Mouse (Mus musculus) ES-Bruce4 (cell line): ENCODE data around the gene Islr. TPM values are rescaled to one million over a fixed set of nuclear protein-coding genes. Genes with fewer than 3 reads are reported as not detected.

Experiments
- H3K27ac ChIP-seq: 2 replicates; pipeline ENCODE4 v1.5.1; 2012; ENCODE audit warnings: low read length, inconsistent platforms; ENCODE audit not compliant: insufficient read depth
- H3K27me3 ChIP-seq: 2 replicates; pipeline ENCODE4 v1.6.1; 2012; ENCODE audit warnings: mild to moderate bottlenecking, low read length, inconsistent platforms; ENCODE audit not compliant: control insufficient read depth, poor library complexity, insufficient read depth, severe bottlenecking
- H3K36me3 ChIP-seq: 2 replicates; pipeline ENCODE4 v1.6.1; 2012; ENCODE audit warnings: inconsistent platforms, mild to moderate bottlenecking, low read length, moderate library complexity; ENCODE audit not compliant: control insufficient read depth, poor library complexity, insufficient read depth, severe bottlenecking
- H3K4me1 ChIP-seq: one replicate; pipeline ENCODE4 v1.8.1; 2011; ENCODE audit warnings: low read length; ENCODE audit not compliant: control insufficient read depth, insufficient read depth
- H3K4me3 ChIP-seq: 2 replicates; pipeline ENCODE4 v1.5.1; 2011; ENCODE audit warnings: low read depth, mild to moderate bottlenecking, low read length
- H3K9ac ChIP-seq: 2 replicates; pipeline ENCODE4 v1.6.1; 2012; ENCODE audit warnings: low read depth, mild to moderate bottlenecking, inconsistent platforms; ENCODE audit not compliant: poor library complexity, severe bottlenecking
- H3K9me3 ChIP-seq: replicated peaks from 2 replicates; pipeline ENCODE4 v1.6.1; 2012; ENCODE audit warnings: mild to moderate bottlenecking, low read length, inconsistent platforms; ENCODE audit not compliant: control insufficient read depth, poor library complexity, insufficient read depth, severe bottlenecking
- CTCF ChIP-seq: IDR thresholded peaks from one replicate; pipeline ENCODE4 v1.8.1; 2011; ENCODE audit warnings: low read depth, low read length
- EP300 ChIP-seq: IDR thresholded peaks from 2 replicates; pipeline ENCODE4 v1.6.1; 2011; ENCODE audit warnings: low read depth, low read length; ENCODE audit not compliant: insufficient read depth
- POLR2A ChIP-seq: IDR thresholded peaks from one replicate; pipeline ENCODE4 v1.8.1; 2011; ENCODE audit warnings: low read length; ENCODE audit not compliant: insufficient read depth
- polyA plus RNA-seq: library from polyadenylated mRNA; stranded (reverse); fragments of >200 nt; gene quantifications from 2 replicates; pipeline ENCODE4 v1.2.4, GENCODE M21; 2011; ENCODE audit warnings: low read depth; ENCODE audit not compliant: missing spikeins, insufficient read depth, insufficient read length

Islr gene
- polyA plus RNA-seq, 1 experiment = not detected

- no peak overlapping the region for H3K27ac ChIP-seq
These were observed 29.3 kb downstream of the Islr start for GRCm38 (mm10) chr9:58174818-58175251.

GRCm38 (mm10) chr9:58172863-58173262, 31.2 kb downstream of the Islr start:
- no peak overlapping the region for H3K27ac ChIP-seq
- no peak overlapping the region for H3K4me3 ChIP-seq
- no peak overlapping the region for H3K9ac ChIP-seq
- no peaks in the 10 kb centered on the region for H3K4me1 ChIP-seq
- TF ChIP-seq CTCF (no peak), POLR2A (no peak), EP300 (no peak)
- H3K27me3 ChIP-seq = no peaks in the 10 kb centered on the region; the same call in 1 of the 2 replicates
- H3K36me3 ChIP-seq = no peaks in the 10 kb centered on the region
- H3K9me3 ChIP-seq = no peaks in the 10 kb centered on the region

More at GRCm38 (mm10) chr9:58174818-58175251, 29.3 kb downstream of the Islr start:
- Histone ChIP-seq H3K36me3 (no peaks in the 10 kb centered on the region), H3K9me3 (no peaks in the 10 kb centered on the region), H3K4me1 (no peaks in the 10 kb centered on the region), H3K27me3 (no peaks in the 10 kb centered on the region; the same call in 1 of the 2 replicates), H3K4me3 (no peak overlapping the region), H3K9ac (no peak overlapping the region)
- TF ChIP-seq POLR2A (no peak), CTCF (no peak), EP300 (no peak)

GRCm38 (mm10) chr9:58169426-58169825, 34.7 kb downstream of the Islr start:
- Histone ChIP-seq H3K9ac (no peak overlapping the region), H3K36me3 (no peaks in the 10 kb centered on the region), H3K27me3 (no peaks in the 10 kb centered on the region; the same call in 1 of the 2 replicates), H3K4me1 (no peaks in the 10 kb centered on the region), H3K27ac (no peak overlapping the region), H3K4me3 (no peak overlapping the region), H3K9me3 (0 out of 2 replicates have a peak, but pooled peaks cover 4% of the 10 kb centered on the region)
- TF ChIP-seq CTCF (no peak), EP300 (no peak), POLR2A (no peak)

GRCm38 (mm10) chr9:58168880-58169279, 35.2 kb downstream of the Islr start:
- no peak overlapping the region for H3K27ac ChIP-seq
- no peaks in the 10 kb centered on the region; the same call in 1 of the 2 replicates for H3K27me3 ChIP-seq
- H3K36me3 ChIP-seq = no peaks in the 10 kb centered on the region
- TF ChIP-seq CTCF = no peak
- no peak overlapping the region for H3K9ac ChIP-seq
- H3K4me1 ChIP-seq = no peaks in the 10 kb centered on the region
- 0 out of 2 replicates have a peak, but pooled peaks cover 4% of the 10 kb centered on the region for H3K9me3 ChIP-seq
- no peak overlapping the region for H3K4me3 ChIP-seq

GRCm38 (mm10) chr9:58165779-58166178, 38.3 kb downstream of the Islr start:
- Histone ChIP-seq H3K4me1 (no peaks in the 10 kb centered on the region), H3K9me3 (0 out of 2 replicates have a peak, but pooled peaks cover 4% of the 10 kb centered on the region), H3K27me3 (no peaks in the 10 kb centered on the region), H3K36me3 (no peaks in the 10 kb centered on the region), H3K9ac (no peak overlapping the region), H3K27ac (no peak overlapping the region), H3K4me3 (no peak overlapping the region)
- no peak for TF ChIP-seq POLR2A
- no peak for TF ChIP-seq EP300
- TF ChIP-seq CTCF = no peak

- no peak overlapping the region for H3K9ac ChIP-seq
- 0 out of 2 replicates have a peak, but pooled peaks cover 4% of the 10 kb centered on the region for H3K9me3 ChIP-seq
- H3K27me3 ChIP-seq = no peaks in the 10 kb centered on the region
- no peaks in the 10 kb centered on the region for H3K36me3 ChIP-seq
- H3K4me1 ChIP-seq = no peaks in the 10 kb centered on the region
- no peak overlapping the region for H3K27ac ChIP-seq
- no peak overlapping the region for H3K4me3 ChIP-seq
- TF ChIP-seq CTCF (no peak), POLR2A (no peak), EP300 (no peak)
These were observed 41.0 kb downstream of the Islr start for GRCm38 (mm10) chr9:58163146-58163545.
